Mouse (Mus musculus) C2C12 (cell line): ENCODE data around the gene Dexi. TPM values are rescaled to one million over a fixed set of nuclear protein-coding genes. Genes with fewer than 3 reads are reported as not detected.

Experiments
- H3K27me3 ChIP-seq: one replicate; pipeline ENCODE4 v1.6.1; 2011; ENCODE audit not compliant: control insufficient read depth, insufficient read depth, insufficient read length
- H3K36me3 ChIP-seq: one replicate; pipeline ENCODE4 v1.6.1; 2011; ENCODE audit not compliant: control insufficient read depth, insufficient read depth
- H3K4me3 ChIP-seq: one replicate; pipeline ENCODE4 v1.5.1; 2011; ENCODE audit warnings: mild to moderate bottlenecking, control low read depth; ENCODE audit not compliant: poor library complexity, insufficient read depth, severe bottlenecking
- H3K79me2 ChIP-seq: one replicate; pipeline ENCODE4 v1.6.1; 2011; ENCODE audit not compliant: control insufficient read depth, insufficient read depth
- H3K79me3 ChIP-seq: one replicate; pipeline ENCODE4 v1.6.1; 2011; ENCODE audit warnings: low read depth, control low read depth
- H3ac ChIP-seq: one replicate; pipeline ENCODE3; 2011; ENCODE audit warnings: low read depth; ENCODE audit not compliant: control insufficient read depth, insufficient read length
- CEBPB ChIP-seq: IDR thresholded peaks from one replicate; pipeline ENCODE4 v1.6.1; 2011; ENCODE audit warnings: low read depth, mild to moderate bottlenecking, control low read depth, moderate library complexity
- CTCF ChIP-seq: IDR thresholded peaks from one replicate; pipeline ENCODE4 v1.5.1; 2011; ENCODE audit not compliant: control insufficient read depth, insufficient read depth, insufficient read length
- FOSL1 ChIP-seq: IDR thresholded peaks from one replicate; pipeline ENCODE4 v1.8.0; 2011; ENCODE audit warnings: mild to moderate bottlenecking, low read length; ENCODE audit not compliant: poor library complexity, insufficient read depth, severe bottlenecking
- MAX ChIP-seq: IDR thresholded peaks from one replicate; pipeline ENCODE4 v1.6.1; 2011; ENCODE audit warnings: mild to moderate bottlenecking, control low read depth
- MYOD1 ChIP-seq: IDR thresholded peaks from one replicate; pipeline ENCODE4 v1.6.1; 2011; ENCODE audit warnings: low read depth; ENCODE audit not compliant: control insufficient read depth, insufficient read length
- MYOG ChIP-seq: IDR thresholded peaks from one replicate; pipeline ENCODE4 v1.6.1; 2011; ENCODE audit not compliant: control insufficient read depth, insufficient read length; ENCODE audit errors: extremely low read depth
- USF1 ChIP-seq: IDR thresholded peaks from one replicate; pipeline ENCODE4 v1.6.1; 2011; ENCODE audit warnings: low read depth, mild to moderate bottlenecking, control low read depth, moderate library complexity
- polyA plus RNA-seq: library from polyadenylated mRNA; unstranded; fragments of >200 nt; fragmentation: generic; extraction: Trizol; gene quantifications from one replicate; pipeline ENCODE4 v1.2.1, GENCODE M21; 2012; ENCODE audit warnings: missing spikeins

Dexi gene
- polyA plus RNA-seq, 1 experiment = 17.1 TPM

GRCm38 (mm10) chr16:10468201-10468600 is 74.7 kb downstream of the Dexi start:
- H3K79me3 ChIP-seq = no peaks in the 10 kb centered on the region
- no peak overlapping the region for H3K4me3 ChIP-seq
- no peaks in the 10 kb centered on the region for H3K79me2 ChIP-seq
- H3K27me3 ChIP-seq = peaks cover 11% of the 10 kb centered on the region
- no peak for TF ChIP-seq MYOD1
- no peak for TF ChIP-seq FOSL1
- no peak for TF ChIP-seq CEBPB
- no peak for TF ChIP-seq USF1
- no peak for TF ChIP-seq MYOG
- no peak for TF ChIP-seq MAX
- no peaks in the 10 kb centered on the region for H3K36me3 ChIP-seq
- H3ac ChIP-seq = no peak overlapping the region

DNA sequence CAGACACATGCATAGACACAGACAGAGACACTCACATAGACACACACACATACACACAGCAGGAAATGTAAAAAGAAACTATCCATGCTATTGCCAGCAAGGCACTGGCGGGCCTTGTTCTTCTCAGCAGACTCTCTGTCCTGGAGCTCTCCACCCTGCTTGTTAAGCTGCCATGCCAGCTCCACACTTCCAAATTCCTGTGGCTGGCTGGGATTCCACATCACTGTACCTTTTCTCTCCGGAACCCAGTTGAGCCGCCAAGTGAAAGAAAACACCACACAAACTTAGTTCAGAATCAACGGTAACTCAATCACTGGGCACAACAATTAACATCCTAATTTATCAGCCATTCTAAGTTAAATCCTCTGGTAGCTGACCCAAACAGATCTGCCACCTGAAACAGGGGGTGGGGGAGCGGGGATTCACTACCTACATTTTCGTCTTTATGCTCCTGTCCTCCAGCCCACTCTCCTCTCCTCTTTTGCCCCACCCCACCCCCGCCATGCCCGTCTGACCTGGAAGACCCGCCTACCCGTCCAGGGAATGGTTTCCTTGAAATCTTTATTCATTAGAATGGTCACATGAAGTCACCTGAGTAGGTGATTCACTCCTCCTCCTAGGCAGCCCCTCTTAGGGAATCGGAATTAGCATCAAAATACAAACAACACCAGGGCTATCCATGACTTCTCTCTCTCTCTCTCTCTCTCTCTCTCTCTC is 75.3 kb downstream of the Dexi start:
- H3K79me3 ChIP-seq = no peaks in the 10 kb centered on the region
- no peak overlapping the region for H3ac ChIP-seq
- no peaks in the 10 kb centered on the region for H3K79me2 ChIP-seq
- no peaks in the 10 kb centered on the region for H3K36me3 ChIP-seq
- TF ChIP-seq CTCF = no peak
- no peak for TF ChIP-seq MYOD1
- TF ChIP-seq FOSL1 = no peak
- TF ChIP-seq MYOG = no peak
- TF ChIP-seq USF1 = no peak
- TF ChIP-seq MAX = no peak
- TF ChIP-seq CEBPB = no peak
- H3K4me3 ChIP-seq = no peak overlapping the region
- peaks cover 7% of the 10 kb centered on the region for H3K27me3 ChIP-seq

DNA sequence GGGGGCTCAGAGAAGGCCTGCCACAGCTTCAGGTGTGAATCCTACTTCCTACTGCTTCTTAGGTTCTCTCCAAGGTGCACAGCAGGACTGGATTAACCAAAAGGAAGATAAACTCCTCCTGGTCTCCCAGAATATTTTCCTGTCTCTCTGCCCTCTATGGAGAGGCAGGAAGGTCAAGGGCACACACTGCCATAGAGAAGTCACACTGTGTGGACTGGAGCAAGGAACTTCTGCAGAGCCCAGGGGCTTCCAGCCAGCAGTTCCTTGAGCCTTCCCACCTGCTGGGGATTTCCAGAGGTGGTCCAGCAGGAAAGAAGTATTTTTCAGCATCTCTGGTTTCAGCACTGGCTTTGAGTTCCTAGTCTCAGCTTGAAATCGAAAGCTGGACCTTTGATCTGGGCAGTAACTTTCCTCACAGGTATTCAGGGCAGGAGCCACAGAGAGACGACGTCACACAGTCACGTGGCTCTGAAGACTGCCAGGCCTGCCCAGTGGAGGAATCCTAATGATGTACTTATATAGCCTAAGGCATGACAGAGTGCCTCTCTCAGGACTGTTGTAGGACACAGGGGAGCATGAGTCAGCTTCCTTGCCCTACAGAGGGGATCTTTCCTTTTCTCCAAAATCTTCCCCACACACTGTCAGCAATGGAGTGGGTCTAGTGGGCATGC is 77.7 kb downstream of the Dexi start:
- H3ac ChIP-seq = no peak overlapping the region
- no peaks in the 10 kb centered on the region for H3K79me3 ChIP-seq
- no peaks in the 10 kb centered on the region for H3K79me2 ChIP-seq
- TF ChIP-seq MYOG = no peak
- peak; percentile 66 for TF ChIP-seq USF1
- TF ChIP-seq CEBPB = no peak
- TF ChIP-seq MYOD1 = no peak
- H3K4me3 ChIP-seq = no peak overlapping the region
- no peaks in the 10 kb centered on the region for H3K36me3 ChIP-seq
- peaks cover 3% of the 10 kb centered on the region for H3K27me3 ChIP-seq

GRCm38 (mm10) chr16:10461178-10461577 is 81.7 kb downstream of the Dexi start:
- Histone ChIP-seq H3K36me3 (no peaks in the 10 kb centered on the region), H3K79me2 (no peaks in the 10 kb centered on the region), H3K79me3 (no peaks in the 10 kb centered on the region), H3K27me3 (no peaks in the 10 kb centered on the region), H3ac (no peak overlapping the region), H3K4me3 (no peak overlapping the region)
- TF ChIP-seq MAX = no peak
- no peak for TF ChIP-seq FOSL1
- no peak for TF ChIP-seq CTCF
- TF ChIP-seq MYOD1 = no peak
- no peak for TF ChIP-seq USF1
- TF ChIP-seq MYOG = no peak
- no peak for TF ChIP-seq CEBPB

GRCm38 (mm10) chr16:10460188-10460587 is 82.7 kb downstream of the Dexi start:
- no peaks in the 10 kb centered on the region for H3K79me2 ChIP-seq
- H3K4me3 ChIP-seq = no peak overlapping the region
- TF ChIP-seq MYOD1 (no peak), FOSL1 (no peak), CTCF (no peak), MYOG (no peak), CEBPB (no peak), MAX (no peak), USF1 (no peak)
- no peaks in the 10 kb centered on the region for H3K36me3 ChIP-seq
- H3K27me3 ChIP-seq = no peaks in the 10 kb centered on the region
- H3K79me3 ChIP-seq = no peaks in the 10 kb centered on the region
- H3ac ChIP-seq = no peak overlapping the region

GRCm38 (mm10) chr16:10454583-10454974 is 88.3 kb downstream of the Dexi start:
- Histone ChIP-seq H3K27me3 (no peaks in the 10 kb centered on the region), H3K79me3 (no peaks in the 10 kb centered on the region), H3K79me2 (no peaks in the 10 kb centered on the region), H3K4me3 (no peak overlapping the region), H3ac (no peak overlapping the region), H3K36me3 (no peaks in the 10 kb centered on the region)
- no peak for TF ChIP-seq USF1
- no peak for TF ChIP-seq CTCF
- TF ChIP-seq FOSL1 = no peak
- no peak for TF ChIP-seq MAX
- TF ChIP-seq MYOG = no peak
- no peak for TF ChIP-seq MYOD1
- TF ChIP-seq CEBPB = no peak
